Mouse (Mus musculus): ENCODE results near the gene Zwilch.

The Zwilch gene

GRCm38 (mm10) chr9:64100442-64100841 is 72.5 kb downstream of the Zwilch start:
- DNase-seq = peak; percentile 75 to 78

- DNase-seq = peak in 1 of 2 experiments; percentile 44
Measured at GRCm38 (mm10) chr9:64098282-64098681, 74.6 kb downstream of the Zwilch start.

GRCm38 (mm10) chr9:64094083-64094482 is 78.8 kb downstream of the Zwilch start:
- DNase-seq = peak; percentile 86 to 92

- peak; percentile 87 to 91 for DNase-seq
Measured at GRCm38 (mm10) chr9:64089004-64089403, 83.9 kb downstream of the Zwilch start.

GRCm38 (mm10) chr9:64088346-64088745 is 84.6 kb downstream of the Zwilch start:
- peak in 1 of 2 experiments; percentile 36 for DNase-seq

GRCm38 (mm10) chr9:64087461-64088235 is 85.3 kb downstream of the Zwilch start:
- DNase-seq = peak; percentile 80 to 84

All from lung, adult 18-20 months (tissue).